Mouse (Mus musculus) brown adipose tissue, adult 24 weeks (tissue): Measurements from ENCODE around the gene Fam166a. TPM values are rescaled to one million over a fixed set of nuclear protein-coding genes. Genes with fewer than 3 reads are reported as not detected.
A peak's percentile ranks its signal among the peaks of the same experiment; 100 is the strongest.

ENCODE experiments used
- H3K27ac ChIP-seq: fragments of 200-500 bp; replicated peaks from 2 replicates; pipeline ENCODE4 v1.5.1; 2012; ENCODE audit warnings: low read depth, mild to moderate bottlenecking, low read length
- H3K4me1 ChIP-seq: fragments of 200-500 bp; 2 replicates; pipeline ENCODE4 v1.6.1; 2012; ENCODE audit warnings: low read length, mixed read lengths; ENCODE audit not compliant: control insufficient read depth, insufficient read depth, insufficient read length
- H3K4me3 ChIP-seq: fragments of 200-500 bp; 2 replicates; pipeline ENCODE4 v1.5.1; 2012; ENCODE audit warnings: low read depth, mild to moderate bottlenecking, low read length, moderate library complexity; ENCODE audit not compliant: insufficient read depth
- polyA plus RNA-seq: library from polyadenylated mRNA; stranded (reverse); fragments of >200 nt; gene quantifications from 2 replicates; pipeline ENCODE4 v1.2.4, GENCODE M21; 2012; ENCODE audit not compliant: missing spikeins, insufficient read depth, insufficient read length

Gene Fam166a
- not detected in 2 replicates for polyA plus RNA-seq

GRCm38 (mm10) chr2:25218445-25218844 is at the start of gene Fam166a:
Gene Fam166a (plus strand): TSS chr2:25218745.
- H3K27ac ChIP-seq: no peak within 1 kb of the TSS
- H3K4me3 ChIP-seq: no peak within 1 kb of the TSS
- H3K4me1 ChIP-seq: peaks cover 2% of the 10 kb centered on the region; the same call in 1 of the 2 replicates

GRCm38 (mm10) chr2:25169778-25170177 is 48.8 kb upstream of the Fam166a start:
- Histone ChIP-seq H3K4me1 (peaks cover 38% of the 10 kb centered on the region), H3K27ac (peak overlapping the region; percentile 11; the same call in 1 of the 2 replicates), H3K4me3 (no peak overlapping the region)

DNA sequence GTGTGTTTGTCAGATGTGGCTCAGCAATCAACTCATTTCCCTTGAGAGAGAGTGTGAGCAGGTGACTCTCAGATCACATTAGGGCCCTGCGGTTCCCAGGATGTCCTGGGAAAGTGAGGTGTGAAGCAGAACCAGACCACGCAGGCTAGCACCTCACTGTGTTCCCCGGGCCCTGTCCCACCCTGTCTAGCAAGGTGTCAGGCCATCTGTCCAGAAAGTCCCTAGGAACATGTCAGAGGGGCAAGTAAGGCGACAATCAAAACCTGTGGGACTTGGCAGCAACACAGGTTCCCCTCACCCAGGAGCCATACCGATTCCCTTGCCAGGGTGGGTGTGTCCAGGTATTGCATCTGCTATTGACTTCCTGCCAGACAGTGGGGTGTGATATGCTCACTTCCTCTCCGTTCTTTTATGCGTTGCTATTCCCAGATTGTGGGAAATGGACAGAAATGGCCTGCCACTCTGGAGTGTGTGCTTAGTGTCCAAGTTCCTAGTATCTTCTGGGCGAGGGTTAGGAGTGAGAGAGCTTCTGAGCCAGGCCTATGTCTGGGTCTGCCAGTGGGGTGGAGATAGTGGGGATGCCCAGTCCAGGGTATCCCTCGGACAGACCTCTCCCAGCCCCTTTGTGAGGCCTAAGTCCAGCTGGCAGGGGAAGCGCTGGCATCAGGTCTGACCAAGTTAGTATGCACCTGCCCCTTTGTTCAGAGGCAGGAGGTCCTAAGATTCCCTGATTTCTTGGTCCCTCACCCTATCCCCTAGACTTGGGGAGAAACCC is 48.0 kb upstream of the Fam166a start:
- Histone ChIP-seq H3K27ac (peak overlapping the region; percentile 60), H3K4me3 (no peak overlapping the region), H3K4me1 (peaks cover 40% of the 10 kb centered on the region)

DNA sequence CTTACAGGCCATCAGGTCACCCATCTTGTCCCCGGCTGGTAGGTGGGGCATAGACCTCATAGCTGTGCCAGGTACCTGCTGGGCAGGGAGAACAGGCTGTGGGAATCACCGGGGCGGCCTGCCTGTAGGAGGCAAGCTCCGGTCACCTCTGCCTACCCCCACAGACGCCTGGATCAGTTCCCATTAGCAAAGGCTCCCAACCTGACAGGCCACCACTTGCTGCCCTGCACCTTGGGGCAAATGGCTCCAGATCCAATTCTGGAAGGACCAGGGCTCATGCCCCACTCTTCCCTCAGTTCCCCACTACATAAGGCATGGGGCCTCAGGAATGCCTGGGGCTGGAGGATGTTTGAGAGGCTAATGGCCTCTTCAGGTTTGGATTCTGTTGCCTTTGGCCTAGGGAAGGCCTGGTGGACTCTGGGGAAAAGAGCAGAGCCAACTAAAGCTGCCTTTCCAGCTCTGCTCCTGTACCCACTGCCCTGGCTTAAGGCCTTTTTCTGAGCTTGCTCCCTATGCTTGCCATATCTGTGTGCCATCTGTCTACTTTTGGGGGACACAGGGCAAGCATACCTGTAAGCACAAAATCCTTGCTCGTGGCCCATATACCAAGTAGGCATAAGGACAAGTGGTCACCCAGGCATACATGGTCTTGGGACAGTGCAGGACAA is 47.3 kb upstream of the Fam166a start:
- Histone ChIP-seq H3K27ac (no peak overlapping the region), H3K4me1 (peaks cover 47% of the 10 kb centered on the region), H3K4me3 (no peak overlapping the region)

- H3K27ac ChIP-seq: no peak overlapping the region
- no peak overlapping the region for H3K4me3 ChIP-seq
- peaks cover 48% of the 10 kb centered on the region for H3K4me1 ChIP-seq
Measured at GRCm38 (mm10) chr2:25171769-25172153, 46.8 kb upstream of the Fam166a start.

DNA sequence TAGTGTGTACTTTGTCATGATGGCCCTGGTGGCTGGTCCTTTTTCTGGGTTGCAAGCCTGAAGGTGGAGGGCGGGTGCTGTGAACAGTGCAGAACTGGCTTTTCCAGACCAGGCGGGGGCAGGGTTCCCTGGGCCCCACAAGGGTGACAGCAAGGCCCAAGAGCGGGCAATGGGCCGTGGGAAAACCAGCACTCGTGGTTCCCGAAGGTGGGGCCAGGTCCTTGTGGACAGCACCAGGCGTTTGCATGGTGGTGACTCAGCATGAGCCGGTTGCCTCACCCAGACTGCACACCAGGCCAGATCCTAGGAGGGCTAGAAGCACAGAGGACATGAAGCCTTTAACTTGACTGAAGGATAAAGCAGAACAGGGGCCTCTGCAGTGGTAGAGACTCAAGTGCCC is 45.9 kb upstream of the Fam166a start:
- Histone ChIP-seq H3K27ac (no peak overlapping the region), H3K4me3 (no peak overlapping the region), H3K4me1 (peaks cover 43% of the 10 kb centered on the region)

GRCm38 (mm10) chr2:25173821-25174220 is 44.7 kb upstream of the Fam166a start:
- Histone ChIP-seq H3K27ac (no peak overlapping the region), H3K4me3 (no peak overlapping the region), H3K4me1 (peaks cover 47% of the 10 kb centered on the region)

DNA sequence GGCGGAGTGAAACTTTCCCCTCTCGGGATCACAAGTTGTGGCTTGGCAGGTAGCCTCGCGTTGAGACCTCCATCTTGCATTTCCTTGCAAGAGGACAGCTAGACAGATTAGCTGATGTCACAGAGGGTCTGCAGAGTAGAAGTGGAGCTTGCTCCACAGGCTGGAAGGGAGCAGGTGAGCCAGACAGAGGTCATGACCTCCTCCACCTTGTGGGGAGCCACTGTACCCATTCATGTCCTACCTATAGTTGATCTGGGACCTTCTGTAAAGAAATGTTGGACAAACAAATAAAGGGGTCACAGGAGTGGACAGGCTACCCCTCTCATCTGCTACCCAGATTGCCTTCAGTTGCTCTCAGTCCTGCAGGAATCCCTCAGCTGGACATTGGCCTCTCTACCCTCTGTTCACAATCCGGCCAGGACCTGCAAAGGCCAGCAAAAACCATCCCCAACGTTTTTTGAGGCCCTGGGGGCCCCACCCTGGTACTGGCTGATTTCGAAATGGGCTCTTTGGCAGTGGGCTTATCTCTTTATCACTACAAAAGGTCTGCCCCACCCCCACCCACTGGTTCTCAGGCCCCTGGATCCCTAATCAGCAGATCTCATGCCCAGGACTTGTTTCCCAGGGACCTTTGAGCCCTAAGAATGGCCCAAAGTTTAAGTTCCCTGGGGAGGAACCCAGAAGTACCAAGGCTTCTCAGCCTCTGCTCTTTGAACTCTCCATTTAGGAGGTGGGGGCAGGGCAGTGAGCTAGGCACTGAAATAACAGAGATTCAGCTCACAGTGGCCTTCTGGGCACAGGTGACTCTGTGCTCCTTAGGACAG is 43.5 kb upstream of the Fam166a start:
- Histone ChIP-seq H3K4me1 (peaks cover 40% of the 10 kb centered on the region), H3K27ac (peak overlapping the region; percentile 91)

DNA sequence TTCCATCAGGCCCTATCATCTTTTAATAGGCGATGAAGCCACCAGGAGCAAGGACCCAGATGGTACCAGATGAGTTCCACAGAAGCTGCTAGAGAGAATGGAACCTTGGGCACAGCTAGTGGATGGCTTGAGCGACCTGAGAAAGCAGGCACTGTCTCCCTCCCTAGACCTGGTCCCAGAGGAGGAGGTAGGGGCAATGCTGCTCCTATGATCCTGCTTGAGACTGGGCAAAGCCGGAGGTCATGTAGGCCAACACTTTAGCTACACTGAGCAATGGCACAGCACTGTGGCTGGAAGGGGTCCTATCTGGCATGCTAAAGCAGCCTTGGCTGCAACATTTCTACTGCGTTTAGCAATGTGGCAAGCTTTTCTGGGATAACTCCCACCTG is 42.9 kb upstream of the Fam166a start:
- H3K4me3 ChIP-seq: no peak overlapping the region
- peaks cover 35% of the 10 kb centered on the region for H3K4me1 ChIP-seq
- peak overlapping the region; percentile 91 for H3K27ac ChIP-seq

More for the DNA sequence above, 43.5 kb upstream of the Fam166a start:
- H3K4me3 ChIP-seq: no peak overlapping the region

DNA sequence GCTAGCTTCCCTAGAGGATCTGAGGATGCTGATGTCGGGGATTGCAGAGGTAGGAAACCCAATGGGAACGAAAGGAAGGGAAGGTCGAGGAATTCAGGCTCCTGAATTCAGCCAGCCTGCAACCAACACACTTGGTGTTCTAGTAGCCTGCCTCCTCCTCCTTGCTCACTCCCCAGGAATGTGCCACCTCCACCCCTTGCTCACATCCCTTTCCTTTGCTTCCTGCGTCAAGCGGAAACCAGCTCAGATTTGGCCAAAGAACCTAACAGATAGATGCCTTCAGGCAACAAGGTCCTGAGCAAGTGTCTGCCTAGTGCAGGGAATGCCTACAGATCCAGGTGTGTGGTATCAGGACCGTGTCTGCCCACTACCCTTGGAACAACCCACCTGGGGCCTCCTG is 42.0 kb upstream of the Fam166a start:
- H3K27ac ChIP-seq: peak overlapping the region; percentile 91
- H3K4me1 ChIP-seq: peaks cover 27% of the 10 kb centered on the region
- H3K4me3 ChIP-seq: peak overlapping the region; percentile 16

- H3K4me3 ChIP-seq: peak overlapping the region; percentile 42
- H3K27ac ChIP-seq: peak overlapping the region; percentile 91
- peaks cover 26% of the 10 kb centered on the region for H3K4me1 ChIP-seq
Measured at GRCm38 (mm10) chr2:25177076-25177475, 41.5 kb upstream of the Fam166a start.

DNA sequence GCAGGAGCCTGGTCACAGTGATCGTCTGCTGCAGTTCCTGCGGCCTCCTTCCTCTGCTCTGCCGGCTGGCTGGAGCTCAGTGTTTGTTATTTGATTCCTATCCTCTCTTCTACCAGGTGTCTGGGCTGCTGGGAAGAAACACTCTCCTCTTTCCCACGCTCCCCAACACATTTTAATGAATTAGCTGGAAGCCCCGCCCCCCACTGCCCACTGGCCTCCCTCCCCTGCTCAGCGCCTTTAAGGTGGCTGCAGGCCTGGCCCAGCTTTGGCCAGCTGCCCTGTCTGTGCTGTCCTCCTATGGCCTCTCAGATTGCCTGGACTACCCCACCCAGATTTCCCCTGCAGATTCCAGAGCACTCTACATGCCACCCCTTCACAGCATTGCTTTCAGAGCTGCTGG is 40.9 kb upstream of the Fam166a start:
- H3K4me1 ChIP-seq: peaks cover 26% of the 10 kb centered on the region
- H3K4me3 ChIP-seq: peak overlapping the region; percentile 42
- H3K27ac ChIP-seq: peak overlapping the region; percentile 91

GRCm38 (mm10) chr2:25178285-25178972 is 40.1 kb upstream of the Fam166a start:
- H3K4me3 ChIP-seq: peak overlapping the region; percentile 14
- peak overlapping the region; percentile 83 for H3K27ac ChIP-seq
- H3K4me1 ChIP-seq: peaks cover 26% of the 10 kb centered on the region

GRCm38 (mm10) chr2:25179566-25180217 is 38.9 kb upstream of the Fam166a start:
- Histone ChIP-seq H3K27ac (peak overlapping the region; percentile 89), H3K4me1 (peaks cover 27% of the 10 kb centered on the region), H3K4me3 (peak overlapping the region; percentile 65)
